Mouse (Mus musculus): Measurements from ENCODE around the gene Col3a1. TPM values are rescaled to one million over a fixed set of nuclear protein-coding genes. Genes with fewer than 3 reads are reported as not detected.

The Col3a1 gene
- total RNA-seq, 2 experiments from 2014 or later: 12.7 to 16.5 TPM

DNA sequence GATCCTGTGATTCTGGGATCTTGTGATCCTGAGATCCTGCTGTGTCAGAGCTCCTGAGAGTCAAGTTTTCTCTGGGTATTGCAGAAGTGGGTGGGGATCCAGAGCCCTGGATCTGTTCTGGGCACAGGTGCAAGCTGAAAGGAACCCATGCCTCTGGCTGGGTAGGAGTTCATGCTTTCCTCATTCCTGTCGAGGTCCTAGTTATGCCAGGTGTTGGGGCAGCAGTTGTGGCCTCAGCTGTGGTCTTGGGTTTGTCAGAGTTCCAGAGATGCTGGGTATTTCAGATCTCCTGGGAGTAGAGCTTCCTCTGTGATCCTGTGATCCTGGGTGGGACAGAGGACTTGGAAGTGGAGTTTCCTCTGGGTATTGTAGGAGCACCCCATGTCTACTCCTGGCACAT is 54.1 kb downstream of the Col3a1 start:
- DNase-seq (ENCODE audit: low spot score in 2 of 2): no peak

DNA sequence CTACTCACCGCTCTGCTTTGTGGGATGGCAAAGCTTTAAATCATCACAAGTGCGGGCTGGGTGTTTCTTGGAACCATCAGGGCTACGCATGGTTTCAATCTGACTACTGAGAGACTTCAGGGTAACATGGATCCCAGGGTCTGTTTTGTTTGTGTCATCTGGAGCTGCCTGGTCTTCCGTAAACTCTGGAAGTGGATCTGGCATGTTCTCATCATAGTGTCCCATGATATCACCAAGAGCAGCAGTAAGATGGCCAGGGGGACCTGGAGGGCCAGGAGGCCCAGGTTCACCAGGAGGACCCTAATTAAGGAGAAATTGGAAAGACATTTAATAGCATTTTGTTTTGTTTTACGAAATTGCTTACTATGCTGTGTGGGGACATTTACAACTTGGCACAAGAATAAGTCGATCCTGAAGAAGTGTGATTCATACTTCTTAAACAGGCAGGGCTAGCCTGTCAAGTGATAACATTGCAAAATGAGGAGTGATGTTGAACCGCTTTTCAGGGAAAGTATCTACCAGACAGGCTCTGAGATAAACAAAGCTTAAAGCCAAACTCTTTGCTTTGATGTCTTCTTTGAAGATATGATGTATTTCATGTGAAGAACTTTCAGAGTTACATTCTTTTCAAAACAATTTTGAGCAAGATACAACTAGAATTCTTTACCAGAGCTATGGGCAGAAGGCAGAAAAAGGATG is 68.8 kb downstream of the Col3a1 start:
- DNase-seq (ENCODE audit: low spot score in 2 of 2): no peak
- intact Hi-C loops (cut with DNase I): no loop called here

More for the DNA sequence above, 54.1 kb downstream of the Col3a1 start:
- intact Hi-C loops (cut with DNase I): no loop called here

DNA sequence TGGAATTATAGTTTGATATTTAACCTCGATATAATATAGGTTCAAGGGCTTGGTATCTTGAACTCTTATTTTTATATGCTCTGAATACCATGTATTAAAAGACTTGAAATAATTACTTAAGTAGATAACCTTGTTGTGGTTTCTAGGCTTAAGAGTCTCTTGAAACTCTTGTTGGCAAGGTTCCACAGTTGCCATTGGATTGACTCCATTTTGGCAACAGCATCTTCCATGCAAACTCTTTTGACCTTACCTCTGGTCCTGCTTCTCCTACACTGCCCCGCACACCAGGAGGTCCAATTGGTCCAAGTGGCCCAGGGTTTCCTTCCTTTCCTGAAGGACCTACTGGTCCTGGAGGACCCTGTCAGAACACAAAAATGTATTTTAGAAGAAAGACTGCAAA is 70.5 kb downstream of the Col3a1 start:
- intact Hi-C loops (cut with DNase I): no loop called here
- DNase-seq (ENCODE audit: low spot score in 2 of 2): no peak

Small RNAs within 50 kb of the gene (microRNA-seq; reads per million reads assigned to microRNA genes)
- 0 reads per million in 2 experiments for gene Gm47302

Other genes starting within 250 kb of the Col3a1 start
- gene Col5a2, start 191.7 kb downstream of the Col3a1 start, total RNA-seq (2021): 1 to 10 TPM; 3.4 to 3.8 TPM

All from left cerebral cortex, postnatal 25 days (tissue).